Mouse (Mus musculus) embryonic stem cell, embryonic (primary cell): ENCODE data around the gene Dnm3.

Experiments
- CTCF ChIA-PET, 4 experiments: fragments of 300-600 bp in 2 of 4; fragments of 350-600 bp in 2 of 4; sonication (Branson Sonifier 250); formaldehyde crosslinking; loops; one replicate each; lab custom pipeline; 2022; ENCODE audit warnings: inconsistent platforms in 2 of 4; lab: Charles Lee
- POLR2A ChIA-PET, 4 experiments: fragments of 300-600 bp in 2 of 4; fragments of 350-600 bp in 2 of 4; sonication (Branson Sonifier 250); formaldehyde crosslinking; loops; one replicate each; lab custom pipeline; 2022; ENCODE audit warnings: antibody characterized with exemption in 4 of 4, inconsistent platforms in 1 of 4; lab: Charles Lee

Gene Dnm3

GRCm38 (mm10) chr1:161979536-161979935 is 498.3 kb downstream of the Dnm3 start, which contains the start of gene 4930558K02Rik:
Gene 4930558K02Rik, minus strand, starts transcription at chr1:161979636.
- POLR2A ChIA-PET: interaction anchor here in 1 of 4 experiments (0.8 kb wide), 1 partner anchor 17 kb away, joined by 3 read pairs; no protein-coding TSS in a partner anchor

DNA sequence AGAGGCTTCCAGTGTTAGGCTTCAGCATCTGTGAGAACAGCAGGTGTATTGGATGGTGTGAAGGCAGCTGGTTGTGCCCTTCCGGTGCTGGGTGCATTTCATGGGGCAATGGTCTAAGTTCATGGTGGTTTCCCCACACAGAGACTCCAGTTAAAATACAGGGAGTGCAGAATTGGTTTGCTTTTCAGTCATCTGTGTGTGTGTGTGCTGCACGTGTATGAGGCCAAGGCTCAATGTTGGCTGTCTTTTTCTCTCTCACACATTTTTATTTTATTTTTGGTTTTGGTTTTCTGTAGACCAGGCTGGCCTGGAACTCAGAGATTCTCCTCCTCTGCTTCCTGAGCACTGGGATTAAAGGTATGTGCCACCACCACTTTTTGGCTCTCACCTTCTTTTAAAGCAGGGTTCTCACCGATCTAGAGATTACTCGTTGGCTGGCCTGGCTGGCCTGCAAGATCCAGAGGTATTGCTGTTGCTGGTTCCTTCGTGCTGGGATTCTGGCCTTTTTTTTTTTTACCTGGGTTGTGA is 499.6 kb downstream of the Dnm3 start:
- CTCF ChIA-PET: interaction anchor here in 1 of 4 experiments (0.7 to 2.4 kb wide), 2 partner anchors 231 to 500 kb away, joined by 4 to 11 read pairs; no protein-coding TSS in a partner anchor
- POLR2A ChIA-PET: interaction anchor here in 1 of 4 experiments (0.9 kb wide), 1 partner anchor 10 kb away, joined by 5 read pairs; the partner anchor contains the start of gene Pigc

More at GRCm38 (mm10) chr1:161979536-161979935, 498.3 kb downstream of the Dnm3 start, which contains the start of gene 4930558K02Rik:
- CTCF ChIA-PET: interaction anchor here in 1 of 4 experiments (0.5 kb wide), 1 partner anchor 323 kb away, joined by 4 read pairs; no protein-coding TSS in a partner anchor

DNA sequence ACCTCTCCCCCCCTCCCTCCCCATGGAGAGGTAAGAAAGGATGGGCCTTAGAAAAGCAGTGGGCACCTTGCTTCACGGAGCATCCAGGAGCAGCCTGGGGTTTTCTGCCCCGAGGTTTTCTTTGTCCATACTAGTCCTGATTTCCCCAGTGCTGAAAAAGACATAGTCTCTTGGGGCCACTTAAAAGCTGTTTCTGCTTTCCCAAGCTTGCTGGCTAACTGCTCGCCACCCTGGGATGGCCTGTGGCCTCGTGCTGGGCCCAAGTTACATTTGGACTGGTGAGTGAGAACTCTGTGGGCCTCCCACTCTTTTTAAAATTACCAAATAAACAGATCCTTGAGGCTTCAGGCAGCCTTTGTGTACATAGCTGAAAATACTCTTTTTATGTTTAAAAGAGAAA is 500.5 kb downstream of the Dnm3 start:
- POLR2A ChIA-PET: interaction anchor here in 2 of 4 experiments (0.6 to 0.9 kb wide), 6 partner anchors 9 to 774 kb away, joined by 3 to 5 read pairs (median 4); partner anchors contain the start of gene Pigc (in 1 of the 2)
- CTCF ChIA-PET: interaction anchor here in 3 of 4 experiments (0.6 to 2.4 kb wide), 8 partner anchors 23 to 501 kb away, joined by 3 to 11 read pairs (median 4); no protein-coding TSS in a partner anchor

- ChIA-PET POLR2A (interaction anchor here in 3 of 4 experiments (0.6 to 1.2 kb wide), 4 partner anchors 52 to 230 kb away, joined by 3 to 6 read pairs (median 4); no protein-coding TSS in a partner anchor), CTCF (interaction anchor here (0.6 to 2.4 kb wide), 18 partner anchors 23 to 1291 kb away, joined by 3 to 11 read pairs (median 3); no protein-coding TSS in a partner anchor)
Measured at GRCm38 (mm10) chr1:161976255-161977182, 501.3 kb downstream of the Dnm3 start.

DNA sequence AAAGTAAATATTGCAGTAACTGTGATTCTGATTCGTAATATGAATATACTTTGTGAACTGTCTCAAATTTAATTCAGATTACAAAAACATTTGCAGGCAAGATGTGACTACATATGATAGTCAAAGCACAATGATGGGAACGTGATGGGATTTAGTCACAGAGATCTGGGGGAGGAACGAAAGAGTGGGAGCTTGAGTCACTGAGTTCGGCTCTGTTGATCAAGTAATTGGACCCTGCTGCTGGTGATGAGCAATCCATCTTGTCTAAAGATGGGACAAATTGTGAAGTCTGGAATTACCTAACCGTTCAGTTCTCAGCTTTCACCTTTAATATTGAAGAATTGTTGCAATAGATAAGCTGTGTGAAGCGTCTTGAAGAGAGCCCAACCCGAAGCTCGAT is 505.6 kb downstream of the Dnm3 start:
- ChIA-PET POLR2A (interaction anchor here in 1 of 4 experiments (1.0 kb wide), 1 partner anchor 95 kb away, joined by 4 read pairs; no protein-coding TSS in a partner anchor), CTCF (no interaction called here)

DNA sequence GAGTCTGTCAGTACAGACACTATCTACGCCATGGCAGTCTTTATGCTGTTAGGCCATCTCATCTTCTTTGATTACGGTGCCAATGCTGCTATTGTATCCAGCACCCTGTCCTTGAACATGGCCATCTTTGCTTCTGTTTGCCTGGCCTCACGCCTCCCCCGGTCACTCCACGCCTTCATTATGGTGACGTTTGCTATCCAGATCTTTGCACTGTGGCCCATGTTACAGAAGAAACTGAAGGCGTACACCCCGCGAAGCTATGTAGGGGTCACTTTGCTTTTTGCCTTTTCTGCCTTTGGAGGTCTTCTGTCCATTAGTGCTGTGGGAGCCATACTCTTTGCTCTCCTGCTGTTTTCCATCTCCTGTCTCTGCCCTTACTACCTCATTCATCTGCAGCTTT is 507.0 kb downstream of the Dnm3 start:
- POLR2A ChIA-PET: no interaction called here
- CTCF ChIA-PET: no interaction called here

DNA sequence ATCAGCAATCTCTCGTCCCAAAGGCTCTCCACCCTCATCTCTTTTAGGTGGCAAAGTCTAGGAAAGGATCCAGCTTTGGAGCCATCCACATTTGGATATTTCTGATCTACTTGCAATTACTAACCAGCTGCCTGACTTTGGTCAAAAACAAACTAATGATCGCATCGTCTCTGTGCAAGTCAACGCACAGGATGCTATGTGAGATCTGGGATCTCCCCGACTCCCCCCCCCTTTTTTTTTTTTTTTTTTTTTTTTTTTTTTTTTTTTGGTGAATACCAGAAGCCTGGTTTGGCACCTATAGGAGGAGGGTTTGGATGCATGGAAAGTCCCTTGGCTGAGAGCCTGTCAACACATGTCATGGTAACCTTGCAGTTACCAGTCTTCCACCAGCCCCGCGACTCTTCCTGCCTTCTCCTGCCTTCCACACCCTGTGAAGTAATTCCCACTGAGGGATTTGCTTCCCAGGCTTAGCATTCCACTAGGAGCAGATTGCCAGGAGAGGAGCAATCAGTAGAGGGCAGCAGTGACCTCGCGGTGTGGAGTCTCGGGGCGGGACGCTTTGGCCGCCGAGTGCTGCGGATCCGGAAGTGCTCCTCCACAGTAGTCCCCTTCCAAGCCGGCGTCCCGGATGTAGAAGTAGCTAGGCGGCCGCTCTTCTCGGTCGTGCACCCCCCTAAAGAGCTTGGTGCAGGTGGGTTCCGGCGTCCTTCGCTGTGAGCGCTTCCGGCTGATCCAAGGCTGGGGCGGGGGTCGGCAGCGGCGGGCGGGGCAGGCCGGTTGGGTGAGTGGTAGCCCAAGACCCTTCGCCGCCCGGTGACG is 509.0 kb downstream of the Dnm3 start, which contains the start of gene Pigc:
Pigc (plus strand) TSS at position 598 of the 819 bp plus-strand sequence.
- ChIA-PET CTCF (interaction anchor here (0.5 to 1.1 kb wide), 22 partner anchors 9 to 1681 kb away, joined by 3 to 12 read pairs (median 3); partner anchors contain the start of genes Dnm3 (in 1 of the 4) and Suco (in 1 of the 4)), POLR2A (interaction anchor here (0.5 to 2.1 kb wide), 19 partner anchors 9 to 1097 kb away, joined by 3 to 19 read pairs (median 4); partner anchors contain the start of genes Suco (in 3 of the 4) and Zbtb37 (in 1 of the 4))

- ChIA-PET CTCF (interaction anchor here in 3 of 4 experiments (0.6 to 0.7 kb wide), 5 partner anchors 58 to 542 kb away, joined by 3 to 12 read pairs (median 6); no protein-coding TSS in a partner anchor), POLR2A (interaction anchor here (0.6 to 2.1 kb wide), 9 partner anchors 9 to 1024 kb away, joined by 3 to 10 read pairs (median 5); partner anchors contain the start of gene Suco (in 2 of the 4))
Measured at GRCm38 (mm10) chr1:161967936-161968335, 509.9 kb downstream of the Dnm3 start.

DNA sequence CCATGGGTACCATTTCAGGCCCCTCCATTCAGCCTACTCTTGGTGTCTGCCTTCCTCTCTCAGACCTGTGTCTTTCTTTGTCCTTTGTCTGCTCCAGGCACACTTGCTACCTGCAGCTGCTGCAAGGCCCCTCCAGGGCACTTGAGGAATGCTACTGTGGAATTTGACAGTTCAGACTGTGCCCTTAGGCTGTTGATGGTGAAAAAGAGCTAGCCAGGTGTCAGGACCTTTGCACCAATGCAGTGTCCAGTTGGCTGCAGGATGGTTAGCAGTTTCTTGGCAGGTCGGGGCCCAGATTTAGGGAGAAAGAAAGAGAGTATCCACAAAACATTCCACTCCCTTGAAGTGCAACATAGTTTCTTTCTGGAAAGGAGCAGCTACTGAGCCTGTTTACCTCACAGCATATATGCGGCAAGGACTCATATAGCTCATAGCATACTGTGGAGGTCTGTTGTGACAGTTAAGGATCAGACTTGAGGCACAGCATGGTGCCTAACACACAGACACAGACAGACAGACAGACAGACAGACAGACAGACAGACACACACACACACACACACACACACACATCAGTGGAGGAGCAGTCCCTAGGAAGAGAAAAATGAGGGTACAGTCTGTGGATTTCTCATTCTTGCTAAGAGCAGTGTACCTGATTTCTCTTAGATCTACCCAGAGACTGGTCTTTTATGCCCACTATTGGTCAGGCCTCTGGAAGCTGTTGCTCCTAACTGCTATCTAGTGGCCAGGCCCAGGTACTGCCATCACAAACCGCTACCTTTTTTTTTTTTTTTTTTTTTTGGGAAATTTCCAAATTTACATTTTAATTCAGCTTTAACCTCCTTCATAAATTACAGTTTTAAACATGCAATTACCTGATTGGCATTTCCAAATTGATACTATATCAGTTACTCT is 515.1 kb downstream of the Dnm3 start:
- ChIA-PET POLR2A (interaction anchor here (0.6 to 1.9 kb wide), 12 partner anchors 15 to 584 kb away, joined by 3 to 11 read pairs (median 4); partner anchors contain the start of genes 4930558K02Rik (in 1 of the 4) and Suco (in 1 of the 4)), CTCF (interaction anchor here (0.5 to 1.5 kb wide), 20 partner anchors 9 to 1726 kb away, joined by 3 to 23 read pairs (median 4); partner anchors contain the start of gene Suco (in 1 of the 4))

DNA sequence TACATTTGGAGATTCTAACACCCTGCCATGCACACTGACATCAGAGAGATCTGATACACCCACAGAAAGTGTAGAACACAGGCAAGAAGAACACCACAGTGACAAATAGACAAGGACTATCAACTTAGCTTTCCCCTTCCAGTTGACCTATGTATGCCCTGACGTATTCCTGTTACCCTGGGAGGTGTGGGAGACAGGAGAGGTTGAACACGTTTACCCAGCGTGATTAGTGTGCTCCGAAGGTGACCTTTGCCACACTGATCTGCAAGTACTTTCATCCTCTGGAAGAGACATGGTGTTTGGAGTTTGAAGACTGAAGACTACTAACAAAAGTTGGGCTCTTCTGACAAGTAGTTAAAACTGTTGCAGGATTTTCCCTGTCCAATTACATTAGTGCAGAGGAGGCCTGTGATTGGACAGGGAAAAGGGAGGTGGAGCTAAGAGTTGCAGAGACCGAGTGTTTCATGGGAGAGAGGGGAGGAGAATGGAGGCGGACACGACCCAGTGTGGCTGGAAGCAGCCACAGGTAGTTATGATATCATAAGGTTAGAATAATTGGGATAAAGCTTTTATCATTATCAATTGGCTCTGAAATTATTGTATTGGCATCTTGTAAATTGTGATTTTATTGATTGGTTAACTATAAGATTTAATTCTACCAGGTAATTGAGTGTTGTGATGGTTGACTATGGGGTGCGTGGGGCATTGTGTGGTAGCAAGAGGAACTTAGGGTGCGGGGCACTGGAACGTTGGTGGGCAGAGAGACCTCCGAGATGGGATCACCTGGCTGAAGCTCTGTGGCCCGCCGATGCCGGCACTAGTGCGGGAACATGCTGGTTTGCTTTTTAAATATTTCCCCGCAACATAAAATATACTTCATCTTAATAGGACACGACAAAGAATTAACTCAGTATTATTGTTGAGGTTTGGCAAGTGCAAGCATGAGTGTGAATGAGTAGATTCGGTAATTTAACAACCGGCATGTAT is 519.6 kb downstream of the Dnm3 start:
- ChIA-PET CTCF (interaction anchor here in 2 of 4 experiments (0.5 to 2.1 kb wide), 6 partner anchors 11 to 910 kb away, joined by 3 to 6 read pairs (median 4); partner anchors contain the start of gene Pigc (in 2 of the 2)), POLR2A (interaction anchor here (0.5 to 1.8 kb wide), 8 partner anchors 11 to 922 kb away, joined by 3 to 10 read pairs (median 4); partner anchors contain the start of genes Pigc (in 2 of the 4) and Suco (in 2 of the 4))

GRCm38 (mm10) chr1:161955846-161956245 is 522.0 kb downstream of the Dnm3 start:
- POLR2A ChIA-PET: no interaction called here

DNA sequence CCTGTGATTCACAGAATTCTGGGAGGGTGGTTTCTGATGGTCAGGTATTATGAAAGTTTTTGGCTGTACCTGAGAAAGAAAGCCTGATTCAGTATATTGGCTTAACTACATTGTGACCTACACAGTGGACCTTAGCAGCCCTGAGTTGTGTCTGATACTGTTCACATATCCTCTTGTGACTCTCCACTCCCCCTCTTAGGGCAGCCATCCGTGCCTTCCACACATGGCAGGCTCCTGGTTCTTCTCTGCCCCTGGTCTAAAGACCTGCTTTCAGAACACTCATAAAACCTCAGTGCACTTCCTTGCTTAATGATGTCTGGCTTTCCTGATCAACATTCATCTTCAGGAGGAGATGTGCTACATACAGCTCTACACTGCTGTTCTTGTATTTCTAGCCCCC is 525.2 kb downstream of the Dnm3 start:
- POLR2A ChIA-PET: no interaction called here
- CTCF ChIA-PET: no interaction called here

More at GRCm38 (mm10) chr1:161955846-161956245, 522.0 kb downstream of the Dnm3 start:
- CTCF ChIA-PET: no interaction called here

DNA sequence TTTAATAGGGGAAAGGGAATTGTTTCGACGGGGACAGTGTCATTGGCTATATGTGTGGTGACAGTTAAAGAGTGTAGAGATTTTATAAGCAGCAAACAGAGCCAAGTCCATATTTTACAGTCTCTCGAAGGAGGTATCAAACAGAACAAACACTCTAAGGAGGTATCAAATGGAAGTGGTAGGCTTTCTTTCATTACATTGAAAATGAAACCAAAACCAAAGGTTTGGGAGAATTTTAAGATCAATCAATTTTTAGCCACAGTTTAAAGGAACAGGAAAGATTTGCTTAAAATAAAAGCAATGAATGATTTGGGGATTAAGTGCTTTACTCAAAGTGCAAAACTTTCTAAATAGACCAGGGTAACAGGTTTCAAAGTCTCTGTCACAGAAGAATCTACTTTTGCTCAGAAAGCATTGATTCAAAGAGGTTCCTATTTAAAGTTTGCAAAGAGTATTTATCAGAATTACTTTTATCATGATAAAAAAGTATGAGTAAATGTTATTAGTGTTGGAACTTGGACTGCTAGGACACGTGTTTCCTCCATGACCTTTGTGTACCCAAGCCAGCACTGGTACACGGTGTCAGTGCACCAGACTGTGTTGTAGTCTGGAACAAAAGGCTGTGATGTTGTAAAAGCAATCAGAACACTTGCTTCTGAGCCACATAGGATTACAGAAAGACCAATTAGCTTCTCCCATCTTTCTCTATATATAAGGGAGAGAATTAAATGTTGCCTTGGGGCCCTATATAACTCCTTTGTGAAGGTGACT is 526.6 kb downstream of the Dnm3 start:
- POLR2A ChIA-PET: interaction anchor here in 1 of 4 experiments (0.6 kb wide), 1 partner anchor 24 kb away, joined by 3 read pairs; no protein-coding TSS in a partner anchor
- CTCF ChIA-PET: no interaction called here

DNA sequence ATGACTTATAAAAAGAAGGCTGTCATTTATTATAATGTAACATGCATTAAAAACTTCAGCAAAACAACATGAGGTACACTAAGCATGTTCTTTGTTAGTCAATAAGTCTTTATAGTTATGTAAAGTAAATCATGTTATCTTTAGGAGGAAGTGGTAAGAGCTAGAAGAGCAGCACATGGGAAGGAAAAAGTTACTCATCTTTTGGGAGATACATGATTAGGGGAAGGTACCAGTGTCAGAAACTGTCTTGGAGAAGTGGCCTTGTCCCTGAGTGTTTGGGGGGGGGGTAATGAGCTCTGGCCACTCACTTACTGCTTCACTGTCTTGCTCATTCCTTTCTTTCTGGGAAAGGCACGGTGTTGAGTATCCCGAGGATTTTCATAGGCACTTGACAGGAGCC is 535.8 kb downstream of the Dnm3 start:
- CTCF ChIA-PET: no interaction called here
- POLR2A ChIA-PET: interaction anchor here in 1 of 4 experiments (0.6 to 0.9 kb wide), 2 partner anchors 10 to 1020 kb away, joined by 3 read pairs; no protein-coding TSS in a partner anchor
